Mouse (Mus musculus) midbrain, embryonic 16.5 days (tissue): ENCODE data around the gene 1600002K03Rik. TPM values are rescaled to one million over a fixed set of nuclear protein-coding genes. Genes with fewer than 3 reads are reported as not detected.
A peak's percentile ranks its signal among the peaks of the same experiment; 100 is the strongest.

Experiments
- ATAC-seq: fragments of 200-750 bp; cut with Nextera tagmentation; 2 replicates; pipeline ENCODE4 v1.8.0; 2017; ENCODE audit warnings: moderate TSS enrichment
- H3K27ac ChIP-seq: fragments of 300-500 bp; sonication (generic); 2 replicates; pipeline ENCODE4 v1.5.1; 2014; ENCODE audit warnings: mild to moderate bottlenecking, low read length, mixed read lengths
- H3K27me3 ChIP-seq: fragments of 300-500 bp; sonication (generic); 2 replicates; pipeline ENCODE4 v1.6.1; 2014; ENCODE audit warnings: low read depth, low read length, mixed read lengths; ENCODE audit not compliant: control insufficient read depth, insufficient read depth
- H3K36me3 ChIP-seq: fragments of 300-500 bp; sonication (generic); 2 replicates; pipeline ENCODE4 v1.6.1; 2014; ENCODE audit warnings: mild to moderate bottlenecking, low read length, moderate library complexity, mixed read lengths; ENCODE audit not compliant: control insufficient read depth, insufficient read depth
- H3K4me1 ChIP-seq: fragments of 300-500 bp; sonication (generic); 2 replicates; pipeline ENCODE4 v1.6.1; 2014; ENCODE audit warnings: mild to moderate bottlenecking, low read length, mixed read lengths; ENCODE audit not compliant: control insufficient read depth, insufficient read depth
- H3K4me2 ChIP-seq: fragments of 300-500 bp; sonication (generic); 2 replicates; pipeline ENCODE4 v1.6.1; 2014; ENCODE audit warnings: mild to moderate bottlenecking, low read length, mixed read lengths
- H3K4me3 ChIP-seq: fragments of 300-500 bp; sonication (generic); 2 replicates; pipeline ENCODE4 v1.5.1; 2014; ENCODE audit warnings: low read depth, mild to moderate bottlenecking, low read length, moderate library complexity, mixed read lengths
- H3K9ac ChIP-seq: fragments of 300-500 bp; sonication (generic); 2 replicates; pipeline ENCODE4 v1.6.1; 2014; ENCODE audit warnings: low read depth, low read length, mixed read lengths
- H3K9me3 ChIP-seq: fragments of 300-500 bp; sonication (generic); replicated peaks from 2 replicates; pipeline ENCODE4 v1.6.1; 2014; ENCODE audit warnings: mild to moderate bottlenecking, low read length, mixed read lengths; ENCODE audit not compliant: control insufficient read depth, poor library complexity, severe bottlenecking
- WGBS: fragments of 180-500 bp; shearing (Covaris S2); extraction: QIAGEN DNeasy Blood & Tissue Kit; methylation state at CpG from one replicate; pipeline ENCODE4 v1.1.7; 2014; 5-methylcytosine and 5-hydroxymethylcytosine counted together
- polyA plus RNA-seq: library from polyadenylated mRNA; unstranded; fragments of >200 nt; fragmentation: Nextera tagmentation; extraction: Ambion mirVana; gene quantifications from 2 replicates; pipeline ENCODE4 v1.2.1, GENCODE M21; 2015

Gene 1600002K03Rik
- polyA plus RNA-seq, 1 experiment from 2014 or later = 11.0 TPM

- no peaks in the 10 kb centered on the region for H3K9me3 ChIP-seq
- no peak overlapping the region for H3K4me3 ChIP-seq
- no peak overlapping the region for H3K27ac ChIP-seq
- H3K36me3 ChIP-seq = peaks cover 14% of the 10 kb centered on the region
- H3K4me1 ChIP-seq = peaks cover 13% of the 10 kb centered on the region
- no peaks in the 10 kb centered on the region for H3K27me3 ChIP-seq
- 71% methylated on average over 10 of the region's 10 CpGs for WGBS
- H3K4me2 ChIP-seq = no peak overlapping the region
- H3K9ac ChIP-seq = no peak overlapping the region
- ATAC-seq = no peak
These were observed 15.0 kb downstream of the 1600002K03Rik start for GRCm38 (mm10) chr10:80187739-80188138.

- no peaks in the 10 kb centered on the region for H3K27me3 ChIP-seq
- H3K27ac ChIP-seq = peak overlapping the region; percentile 70
- H3K9me3 ChIP-seq = no peaks in the 10 kb centered on the region
- 0 out of 2 replicates have a peak overlapping the region, but pooled peaks have one; percentile 6 for H3K9ac ChIP-seq
- H3K4me3 ChIP-seq = no peak overlapping the region
- peaks cover 13% of the 10 kb centered on the region for H3K4me1 ChIP-seq
- ATAC-seq = no peak
- no peak overlapping the region for H3K4me2 ChIP-seq
- WGBS = 49% methylated on average over 15 of the region's 15 CpGs
- H3K36me3 ChIP-seq = peaks cover 14% of the 10 kb centered on the region
These were observed 15.8 kb downstream of the 1600002K03Rik start for GRCm38 (mm10) chr10:80188453-80189024.

GRCm38 (mm10) chr10:80189999-80190398 is 17.3 kb downstream of the 1600002K03Rik start:
- 5% methylated on average over 21 of the region's 21 CpGs for WGBS
- Histone ChIP-seq H3K4me2 (peak overlapping the region; percentile 66), H3K27ac (peak overlapping the region; percentile 82), H3K4me1 (peaks cover 13% of the 10 kb centered on the region), H3K9ac (peak overlapping the region; percentile 78), H3K4me3 (peak overlapping the region; percentile 35), H3K9me3 (no peaks in the 10 kb centered on the region), H3K36me3 (peaks cover 14% of the 10 kb centered on the region), H3K27me3 (no peaks in the 10 kb centered on the region)
- peak; percentile 2; the same call in 1 of the 2 replicates for ATAC-seq

- peak overlapping the region; percentile 35 for H3K4me3 ChIP-seq
- peak overlapping the region; percentile 82 for H3K27ac ChIP-seq
- 2% methylated on average over 48 of the region's 48 CpGs for WGBS
- H3K4me2 ChIP-seq = peak overlapping the region; percentile 66
- H3K36me3 ChIP-seq = peaks cover 14% of the 10 kb centered on the region
- no peaks in the 10 kb centered on the region for H3K9me3 ChIP-seq
- no peaks in the 10 kb centered on the region for H3K27me3 ChIP-seq
- peaks cover 13% of the 10 kb centered on the region for H3K4me1 ChIP-seq
- peak; percentile 30; the same call in 1 of the 2 replicates for ATAC-seq
- peak overlapping the region; percentile 78 for H3K9ac ChIP-seq
These were observed 17.8 kb downstream of the 1600002K03Rik start for GRCm38 (mm10) chr10:80190491-80191051.

GRCm38 (mm10) chr10:80193976-80194375 is 21.2 kb downstream of the 1600002K03Rik start:
- H3K4me2 ChIP-seq = no peak overlapping the region
- H3K27ac ChIP-seq = no peak overlapping the region
- no peak for ATAC-seq
- 32% methylated on average over 6 of the region's 6 CpGs for WGBS
- no peaks in the 10 kb centered on the region for H3K27me3 ChIP-seq
- H3K36me3 ChIP-seq = no peaks in the 10 kb centered on the region
- H3K4me3 ChIP-seq = no peak overlapping the region
- H3K4me1 ChIP-seq = peaks cover 13% of the 10 kb centered on the region
- no peaks in the 10 kb centered on the region for H3K9me3 ChIP-seq
- H3K9ac ChIP-seq = no peak overlapping the region

GRCm38 (mm10) chr10:80194441-80194840 is 21.7 kb downstream of the 1600002K03Rik start:
- Histone ChIP-seq H3K9me3 (no peaks in the 10 kb centered on the region), H3K36me3 (no peaks in the 10 kb centered on the region), H3K4me2 (no peak overlapping the region), H3K27ac (no peak overlapping the region), H3K27me3 (no peaks in the 10 kb centered on the region), H3K9ac (no peak overlapping the region), H3K4me3 (no peak overlapping the region), H3K4me1 (peaks cover 13% of the 10 kb centered on the region)
- WGBS = 11% methylated on average over 8 of the region's 8 CpGs
- ATAC-seq = no peak

GRCm38 (mm10) chr10:80196167-80196566 is 23.4 kb downstream of the 1600002K03Rik start:
- Histone ChIP-seq H3K36me3 (no peaks in the 10 kb centered on the region), H3K4me1 (no peaks in the 10 kb centered on the region), H3K27me3 (no peaks in the 10 kb centered on the region), H3K27ac (no peak overlapping the region), H3K9ac (no peak overlapping the region), H3K9me3 (no peaks in the 10 kb centered on the region), H3K4me2 (no peak overlapping the region), H3K4me3 (no peak overlapping the region)
- no peak for ATAC-seq
- 68% methylated on average over 1 of the region's 1 CpGs for WGBS

GRCm38 (mm10) chr10:80196778-80197581 is 24.2 kb downstream of the 1600002K03Rik start:
- no peaks in the 10 kb centered on the region for H3K4me1 ChIP-seq
- H3K27me3 ChIP-seq = no peaks in the 10 kb centered on the region
- H3K9ac ChIP-seq = 0 out of 2 replicates have a peak overlapping the region, but pooled peaks have one; percentile 30
- H3K36me3 ChIP-seq = no peaks in the 10 kb centered on the region
- H3K27ac ChIP-seq = no peak overlapping the region; the same call in 1 of the 2 replicates
- H3K9me3 ChIP-seq = no peaks in the 10 kb centered on the region
- ATAC-seq = no peak
- no peak overlapping the region for H3K4me2 ChIP-seq
- H3K4me3 ChIP-seq = no peak overlapping the region
- WGBS = 20% methylated on average over 33 of the region's 33 CpGs
